Mouse (Mus musculus) bone marrow macrophage, adult 2 months (primary cell): ENCODE results near the gene Dnaic2.

Experiments
- CTCF ChIP-seq: IDR thresholded peaks from 2 replicates; pipeline ENCODE4 v1.5.1; 2012; ENCODE audit warnings: low read depth, mild to moderate bottlenecking, low read length, moderate library complexity
- POLR2A ChIP-seq: IDR thresholded peaks from 2 replicates; pipeline ENCODE4 v1.6.1; 2012; ENCODE audit warnings: mild to moderate bottlenecking, low read depth, low read length, borderline replicate concordance

DNA sequence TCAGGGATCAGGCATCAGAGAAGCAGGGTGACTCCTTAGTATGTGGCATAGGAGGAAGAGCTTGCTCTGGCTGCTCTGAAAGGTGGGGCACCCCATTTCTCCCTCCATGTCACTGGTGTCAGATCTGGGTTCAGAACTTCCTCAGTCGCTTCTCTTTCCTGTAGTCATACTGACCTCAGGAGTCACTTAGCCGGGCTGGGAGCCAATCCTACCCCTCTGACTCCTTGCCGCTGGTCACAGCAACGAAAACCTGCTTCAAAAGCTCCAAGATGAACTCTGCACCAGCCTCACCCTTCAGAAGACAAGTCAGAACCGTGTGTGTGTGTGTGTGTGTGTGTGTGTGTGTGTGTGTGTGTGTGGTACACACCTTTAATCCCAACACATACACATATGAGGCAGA lies 20.9 kb upstream of the Dnaic2 start:
- TF ChIP-seq CTCF (no peak), POLR2A (no peak)
